Mouse (Mus musculus) lung, postnatal 10 days (tissue): ENCODE measurements around the gene Fam78a.

ENCODE experiments used
- DNase-seq: peaks from one replicate; pipeline ENCODE4 v3.0.0; 2021

Fam78a gene

GRCm38 (mm10) chr2:32095351-32096121 is 10.9 kb upstream of the Fam78a start, which contains the start of gene Plpp7:
TSS of gene Plpp7 (plus strand) at chr2:32095528.
- DNase-seq, result peak; percentile 75

GRCm38 (mm10) chr2:32094001-32094707 is 9.5 kb upstream of the Fam78a start:
- DNase-seq, result no peak

- DNase-seq, result no peak
Observed at GRCm38 (mm10) chr2:32091956-32092355, 7.3 kb upstream of the Fam78a start.

- no peak for DNase-seq
Observed at GRCm38 (mm10) chr2:32090145-32090544, 5.5 kb upstream of the Fam78a start.

GRCm38 (mm10) chr2:32089606-32090005 is 4.9 kb upstream of the Fam78a start:
- no peak for DNase-seq

- DNase-seq, result no peak
Observed at GRCm38 (mm10) chr2:32088372-32088981, 3.8 kb upstream of the Fam78a start.

- no peak for DNase-seq
Observed at GRCm38 (mm10) chr2:32087606-32088005, 2.9 kb upstream of the Fam78a start.

- no peak for DNase-seq
Observed at GRCm38 (mm10) chr2:32085231-32085630, 574 bp upstream of the Fam78a start.

GRCm38 (mm10) chr2:32084872-32085199 is 179 bp upstream of the Fam78a start:
- no peak for DNase-seq

- DNase-seq, result peak; percentile 64
Observed at GRCm38 (mm10) chr2:32083159-32084011, 1.3 kb downstream of the Fam78a start.

GRCm38 (mm10) chr2:32082229-32082628 is 2.4 kb downstream of the Fam78a start:
- no peak for DNase-seq

- DNase-seq, result no peak
Observed at GRCm38 (mm10) chr2:32081296-32081929, 3.2 kb downstream of the Fam78a start.

GRCm38 (mm10) chr2:32080681-32081080 is 4.0 kb downstream of the Fam78a start:
- no peak for DNase-seq

- DNase-seq, result no peak
Observed at GRCm38 (mm10) chr2:32079191-32079725, 5.4 kb downstream of the Fam78a start.

- DNase-seq, result peak; percentile 82
Observed at GRCm38 (mm10) chr2:32078522-32078921, 6.1 kb downstream of the Fam78a start.

GRCm38 (mm10) chr2:32077744-32078143 is 6.9 kb downstream of the Fam78a start:
- no peak for DNase-seq

- no peak for DNase-seq
Observed at GRCm38 (mm10) chr2:32075368-32075767, 9.3 kb downstream of the Fam78a start.

GRCm38 (mm10) chr2:32074404-32074803 is 10.3 kb downstream of the Fam78a start:
- DNase-seq, result no peak

- no peak for DNase-seq
Observed at GRCm38 (mm10) chr2:32070747-32071146, 13.9 kb downstream of the Fam78a start.

- DNase-seq, result no peak
Observed at GRCm38 (mm10) chr2:32068811-32069607, 15.6 kb downstream of the Fam78a start.

- DNase-seq, result no peak
Observed at GRCm38 (mm10) chr2:32066005-32066404, 18.7 kb downstream of the Fam78a start.
